Mouse (Mus musculus): ENCODE results near the gene Ssrp1.

GRCm38 (mm10) chr2:85066937-85067336 lies 29.9 kb downstream of the Ssrp1 start:
- no peak for TF ChIP-seq CTCF (conservative IDR thresholded peaks at IDR 0.05; ENCODE audit: low read length)
- TF ChIP-seq NANOG (IDR thresholded peaks at IDR 0.05; ENCODE audit: borderline replicate concordance, low read length) = no peak
